Mouse (Mus musculus) liver, adult 2 months (tissue): ENCODE data around the gene Krcc1.

Experiments
- CTCF ChIP-seq: fragments of 200-500 bp; IDR thresholded peaks from 2 replicates; pipeline ENCODE4 v1.5.1; 2011; ENCODE audit warnings: low read depth, low read length, control low read depth
- POLR2A ChIP-seq: fragments of 200-500 bp; IDR thresholded peaks from 2 replicates; pipeline ENCODE4 v1.6.1; 2011; ENCODE audit warnings: low read length, control low read depth; ENCODE audit not compliant: insufficient read depth; ENCODE audit errors: extremely low read depth

GRCm38 (mm10) chr6:71257375-71257774 is 14.1 kb upstream of the Krcc1 start:
- TF ChIP-seq CTCF (no peak), POLR2A (no peak)
